Mouse (Mus musculus): ENCODE results near the gene Obox1.
"Not testable (repeated sequence)": the region's sequence is repeated elsewhere in the genome, so short reads cannot be mapped to it uniquely, and the experiment has no call there.

Obox1 gene

GRCm38 (mm10) chr7:15388421-15388998 lies at the start of gene Obox1, which contains the start of gene Obox2:
Obox1 (plus strand) TSS chr7:15388948.
Obox2 (plus strand) TSS chr7:15388721.
- DNase-seq (ENCODE audit: low spot score), result not testable (repeated sequence)

GRCm38 (mm10) chr7:15399147-15399874 lies 10.6 kb downstream of the Obox1 start:
- DNase-seq (ENCODE audit: low spot score), result not testable (repeated sequence)

- DNase-seq (ENCODE audit: low spot score), result not testable (repeated sequence)
Observed at GRCm38 (mm10) chr7:15406816-15407215, 18.1 kb downstream of the Obox1 start.

- not testable (repeated sequence) for DNase-seq (ENCODE audit: low spot score)
Observed at GRCm38 (mm10) chr7:15418046-15418445, 29.3 kb downstream of the Obox1 start.

GRCm38 (mm10) chr7:15425537-15425936 lies 36.8 kb downstream of the Obox1 start:
- not testable (repeated sequence) for DNase-seq (ENCODE audit: low spot score)

GRCm38 (mm10) chr7:15509411-15509810 lies 120.7 kb downstream of the Obox1 start:
- not testable (repeated sequence) for DNase-seq (ENCODE audit: low spot score)

Data from MN1 (cell line).